Mouse (Mus musculus) spleen, adult 18-20 months (tissue): ENCODE data around the gene Dhrs7b.
"Not testable (repeated sequence)": the region's sequence is repeated elsewhere in the genome, so short reads cannot be mapped to it uniquely, and the experiment has no call there.

Experiments used
- DNase-seq, 2 experiments: peaks; one replicate each; pipeline ENCODE4 v3.0.0; 2022; ENCODE audit warnings: mixed read lengths in 2 of 2

Gene Dhrs7b

DNA sequence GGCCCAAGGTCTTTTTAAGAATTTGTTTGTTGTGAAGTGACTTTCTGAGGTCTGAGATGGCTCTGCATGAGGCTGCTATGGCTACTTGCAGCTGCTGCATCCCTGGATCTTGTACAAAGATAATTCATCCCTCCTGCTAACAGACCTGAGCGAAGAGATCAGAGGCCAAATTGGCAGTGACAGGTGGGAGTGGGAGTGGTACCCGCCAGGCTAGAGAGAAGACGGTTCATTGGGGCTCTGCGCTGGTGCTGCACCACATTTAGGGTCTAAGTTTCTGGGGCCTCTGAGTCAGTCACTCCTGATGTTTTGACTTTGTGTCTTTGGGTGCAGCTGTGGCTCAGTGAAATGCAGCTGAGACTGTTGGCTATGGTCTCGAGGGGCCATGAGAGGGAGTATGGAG is 13.0 kb downstream of the Dhrs7b start:
- DNase-seq: no peak

DNA sequence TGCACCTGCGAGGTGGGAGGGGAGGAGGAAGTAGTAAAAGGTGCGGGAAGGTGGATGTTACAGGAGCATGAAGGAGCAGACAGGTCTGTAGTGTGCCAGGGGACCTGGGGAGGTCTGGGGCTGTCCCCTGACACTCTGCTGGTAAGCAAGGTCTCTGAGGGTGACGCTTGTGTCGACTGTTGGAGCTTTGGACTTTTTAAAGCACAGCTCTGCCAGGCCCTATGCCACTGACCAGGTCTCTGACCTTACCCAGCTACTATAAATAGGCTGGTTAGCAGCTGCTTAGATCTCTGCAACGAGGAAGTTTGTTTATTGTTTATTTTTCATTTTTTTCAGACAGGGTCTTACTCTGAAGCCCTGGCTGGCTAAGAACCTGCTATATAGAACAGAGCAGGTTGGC is 15.0 kb downstream of the Dhrs7b start:
- no peak for DNase-seq

- no peak for DNase-seq
Observed at GRCm38 (mm10) chr11:60856587-60856986, 26.2 kb downstream of the Dhrs7b start.

- no peak for DNase-seq
Observed at GRCm38 (mm10) chr11:60861993-60862392, 31.6 kb downstream of the Dhrs7b start.

- no peak for DNase-seq
Observed at GRCm38 (mm10) chr11:60863196-60863595, 32.8 kb downstream of the Dhrs7b start.

GRCm38 (mm10) chr11:60864166-60864565 is 33.7 kb downstream of the Dhrs7b start:
- no peak for DNase-seq

DNA sequence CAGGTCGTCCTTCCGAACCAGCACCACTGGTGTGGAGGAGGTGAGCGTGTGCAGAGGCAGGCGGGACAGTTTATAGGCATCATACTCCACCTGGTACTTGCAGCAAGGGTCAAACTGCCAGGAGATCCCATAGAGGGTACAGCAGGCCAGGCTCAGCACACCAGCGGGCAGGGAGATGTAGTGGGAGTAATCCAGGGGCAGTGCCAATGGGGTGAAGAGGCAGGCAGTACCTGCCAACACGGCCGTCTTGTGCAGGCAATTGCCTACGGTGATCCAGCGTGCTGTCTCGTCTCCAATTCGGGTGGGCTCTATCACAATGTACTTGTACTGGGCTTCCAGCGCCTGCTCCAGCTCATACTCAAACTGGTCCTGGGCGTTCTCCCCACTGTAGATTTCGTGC is 34.5 kb downstream of the Dhrs7b start:
- DNase-seq: no peak

DNA sequence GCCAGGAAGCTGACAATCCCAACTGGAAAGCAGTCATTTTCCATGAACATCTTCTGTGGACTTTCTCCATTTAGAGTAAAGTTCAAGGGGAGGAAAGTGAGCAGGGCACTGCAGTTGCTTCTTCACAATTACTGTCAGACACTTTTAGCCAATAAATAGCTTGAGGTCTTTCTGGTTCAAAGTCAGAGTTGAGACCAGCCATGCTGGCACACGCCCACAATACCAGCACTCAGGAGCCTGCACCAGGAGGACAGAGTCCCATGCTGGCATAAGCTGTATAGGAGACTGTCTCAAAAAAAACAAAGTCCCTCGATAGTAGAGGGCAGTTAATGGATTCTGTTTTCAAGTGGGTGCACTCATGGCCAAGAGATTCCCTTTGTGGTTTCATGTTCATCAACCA is 35.6 kb downstream of the Dhrs7b start:
- DNase-seq: no peak

DNA sequence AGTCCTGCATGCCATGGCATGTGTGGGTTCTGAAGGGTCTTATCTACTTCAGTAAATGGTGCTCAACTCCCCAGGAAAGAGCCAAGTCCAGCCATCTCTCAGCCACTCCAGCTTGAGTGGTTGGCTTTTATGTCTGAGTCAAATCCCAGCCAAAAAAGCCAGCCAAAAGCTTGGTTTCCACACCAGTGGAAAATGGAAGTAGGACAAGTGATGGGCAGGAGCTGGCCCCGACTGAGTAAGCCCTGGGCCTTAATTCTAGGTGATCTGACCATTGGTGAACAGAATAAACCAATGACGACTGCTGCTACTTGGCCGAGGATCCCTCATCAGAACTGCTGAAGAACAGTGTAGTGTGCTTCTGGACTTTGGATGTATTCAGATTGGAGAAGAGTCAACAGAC is 37.0 kb downstream of the Dhrs7b start:
- DNase-seq: no peak

DNA sequence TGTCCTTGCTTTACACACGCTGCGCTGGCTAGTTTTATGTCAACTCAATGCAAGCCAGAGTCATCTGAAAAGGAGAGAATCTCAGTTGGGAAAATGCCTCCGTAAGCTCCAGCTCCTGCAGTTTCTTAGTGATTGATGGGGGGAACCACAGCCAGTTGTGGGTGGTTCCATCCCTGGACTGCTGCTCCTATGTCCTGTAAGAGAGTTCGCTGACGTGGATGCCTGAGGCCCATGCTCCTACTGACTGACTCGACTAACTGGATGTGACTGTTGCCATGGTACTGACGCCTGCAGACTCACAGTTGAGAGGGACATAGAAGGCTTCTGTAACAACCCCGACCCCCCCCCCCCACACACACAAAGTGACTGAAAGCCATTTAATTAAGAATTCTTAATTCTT is 37.5 kb downstream of the Dhrs7b start:
- no peak for DNase-seq

- not testable (repeated sequence) for DNase-seq
Observed at GRCm38 (mm10) chr11:60869471-60869870, 39.0 kb downstream of the Dhrs7b start.

GRCm38 (mm10) chr11:60871409-60871808 is 41.0 kb downstream of the Dhrs7b start:
- DNase-seq: no peak

DNA sequence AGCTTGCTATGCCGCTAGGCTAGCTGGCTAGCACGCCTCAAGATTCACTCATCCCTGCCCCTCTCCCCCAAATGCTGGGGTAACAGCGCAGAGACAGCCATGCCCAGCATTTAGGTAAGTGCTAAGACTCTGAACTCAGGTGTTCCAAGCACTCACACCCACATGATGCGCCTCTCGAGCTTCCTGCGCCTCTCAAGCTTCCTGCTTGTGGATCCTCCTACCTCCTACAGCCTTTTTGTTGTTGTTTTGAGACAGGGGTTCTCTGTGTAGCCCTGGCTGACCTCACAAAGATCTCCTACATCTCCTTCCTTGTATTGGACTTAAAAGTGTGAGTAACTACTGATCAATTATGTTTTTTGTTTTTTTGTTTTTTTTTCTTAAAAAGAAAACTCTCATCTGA is 42.7 kb downstream of the Dhrs7b start:
- no peak for DNase-seq

DNA sequence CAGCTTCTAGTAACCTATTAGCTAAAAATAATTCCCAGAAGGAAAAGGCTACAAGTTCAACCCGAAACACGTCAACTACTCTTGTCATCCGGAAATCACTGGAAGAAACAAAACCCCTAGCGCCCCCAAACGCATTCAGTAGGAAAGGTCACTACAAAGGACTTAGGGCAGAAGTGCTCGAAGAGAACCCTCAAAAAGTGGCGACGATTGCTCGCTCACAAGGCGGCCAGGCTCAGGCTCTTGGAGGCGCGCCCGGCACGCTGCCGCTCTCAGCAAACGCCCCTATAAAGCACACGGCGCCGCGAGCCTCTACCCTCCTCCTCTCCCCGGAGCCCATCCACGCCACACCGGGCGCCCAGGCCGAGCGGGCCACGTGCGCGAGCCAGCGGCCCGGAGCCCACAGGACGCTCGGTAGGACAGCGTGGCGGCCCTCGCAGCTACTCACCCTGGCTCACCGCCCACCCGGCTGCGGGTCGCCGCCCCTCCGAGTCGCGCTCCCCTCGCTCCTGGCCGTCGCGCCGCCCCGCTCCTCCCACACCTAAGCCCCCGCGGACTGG is 47.7 kb downstream of the Dhrs7b start:
- DNase-seq: no peak

DNA sequence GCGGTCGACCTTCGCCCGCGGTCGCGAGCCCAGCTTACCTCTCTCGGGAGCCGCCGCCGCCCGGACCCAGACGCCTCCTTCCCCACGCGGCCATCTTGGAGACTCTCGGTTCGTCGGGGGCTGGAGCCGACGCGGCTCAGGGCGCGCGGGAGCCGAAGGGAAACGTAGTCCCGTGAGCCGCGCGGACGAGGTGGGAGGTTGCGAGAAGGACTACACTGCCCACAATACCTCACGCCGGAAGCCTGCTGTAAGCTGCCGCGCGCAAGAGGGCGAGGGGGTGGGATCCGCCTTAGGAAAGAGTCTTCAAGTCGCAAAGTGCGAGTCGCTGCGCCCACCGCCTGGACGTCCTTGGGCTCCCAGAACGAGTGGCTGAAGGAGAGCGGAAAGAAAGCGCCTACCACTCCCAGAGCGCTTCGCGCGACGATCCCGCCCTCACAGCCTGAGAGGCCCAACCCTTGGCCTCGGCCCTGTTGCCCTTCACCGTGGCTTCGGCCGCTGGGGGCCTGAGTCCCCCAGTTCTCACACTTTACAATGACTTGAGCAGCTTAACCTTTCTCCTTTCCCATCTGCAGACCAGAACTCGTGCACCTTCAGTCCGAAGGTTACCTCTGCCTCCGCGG is 48.4 kb downstream of the Dhrs7b start, which contains the start of gene Tmem11:
Gene Tmem11, minus strand, starts transcription at position 598 of the 620 bp plus-strand sequence.
- DNase-seq: peak; percentile 89 to 90

DNA sequence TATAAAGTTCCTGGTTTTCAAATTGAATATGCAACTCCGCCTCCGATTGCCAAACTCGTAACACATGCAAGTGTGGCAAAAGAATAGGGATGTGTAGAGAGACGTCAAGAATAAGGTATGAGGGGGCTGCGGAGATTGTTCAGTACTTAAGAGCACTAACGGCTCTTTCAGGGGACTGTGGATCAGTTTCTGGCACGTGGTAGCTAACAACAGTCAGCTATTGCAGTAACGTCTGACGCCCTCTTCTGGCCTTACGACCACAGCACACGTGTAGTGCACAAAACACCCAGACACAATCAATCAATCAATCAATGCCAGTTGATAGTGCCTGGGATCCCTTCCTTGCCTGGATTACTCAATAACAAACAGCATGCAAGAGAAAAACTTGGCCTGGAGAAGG is 49.0 kb downstream of the Dhrs7b start:
- DNase-seq: peak; percentile 14 to 42

GRCm38 (mm10) chr11:60880559-60880958 is 50.1 kb downstream of the Dhrs7b start:
- DNase-seq: no peak

DNA sequence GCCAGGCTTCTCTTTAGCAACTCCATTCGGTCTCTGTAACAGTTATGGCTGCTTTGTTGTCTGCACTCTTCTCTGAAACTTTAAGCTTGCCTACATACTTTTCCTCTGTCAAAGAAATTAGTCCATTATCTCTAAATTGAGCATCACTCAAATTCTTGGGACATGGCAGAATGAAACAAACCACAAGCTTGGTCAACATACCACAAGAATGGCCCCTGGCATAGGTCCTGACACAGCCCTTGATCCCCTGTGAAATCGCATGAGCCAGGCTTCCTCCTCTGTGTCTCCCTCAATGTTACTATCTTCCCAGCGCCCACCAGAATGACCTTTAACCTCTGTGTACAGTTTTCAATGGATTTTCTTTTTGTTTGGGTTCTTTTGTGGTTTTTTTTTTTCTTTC is 52.0 kb downstream of the Dhrs7b start:
- no peak for DNase-seq

DNA sequence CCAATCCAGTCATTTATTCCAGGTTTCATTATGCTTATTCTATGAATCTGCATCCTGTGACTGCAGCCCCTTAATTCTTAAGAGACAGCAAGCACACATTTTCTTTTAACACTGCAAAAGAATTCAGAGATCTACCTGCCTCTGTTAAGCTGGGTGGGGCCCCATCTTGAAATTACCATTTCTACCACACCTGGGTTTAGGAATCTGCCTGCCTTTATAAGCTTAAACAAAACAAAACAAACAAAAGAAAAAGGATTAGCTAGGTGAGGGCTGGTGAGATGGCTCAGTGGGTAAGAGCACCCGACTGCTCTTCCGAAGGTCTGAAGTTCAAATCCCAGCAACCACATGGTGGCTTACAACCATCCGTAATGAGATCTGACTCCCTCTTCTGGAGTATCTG is 56.6 kb downstream of the Dhrs7b start:
- not testable (repeated sequence) for DNase-seq

GRCm38 (mm10) chr11:60889861-60890260 is 59.4 kb downstream of the Dhrs7b start:
- no peak for DNase-seq

- no peak for DNase-seq
Observed at GRCm38 (mm10) chr11:60890286-60890685, 59.9 kb downstream of the Dhrs7b start.

GRCm38 (mm10) chr11:60890744-60891143 is 60.3 kb downstream of the Dhrs7b start:
- no peak for DNase-seq

DNA sequence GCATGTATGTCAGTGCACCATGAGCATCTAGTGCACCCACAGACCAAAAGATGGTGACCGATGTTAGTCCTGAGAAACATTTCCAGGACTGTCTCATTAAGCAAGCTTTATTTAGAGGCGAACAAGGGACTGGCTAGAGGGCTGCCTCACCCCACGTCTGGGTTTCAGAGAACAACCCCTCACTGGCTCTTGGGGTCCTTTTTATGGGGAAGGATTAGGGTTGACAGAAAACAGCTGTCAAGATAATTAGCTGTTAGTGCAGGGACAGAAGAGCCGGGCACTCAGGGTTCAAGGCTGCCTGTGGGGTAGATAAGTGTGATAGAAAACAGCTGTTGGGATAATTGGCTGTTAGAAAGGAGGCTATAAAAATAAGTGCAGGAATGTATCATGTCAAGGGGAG is 65.5 kb downstream of the Dhrs7b start:
- no peak for DNase-seq

DNA sequence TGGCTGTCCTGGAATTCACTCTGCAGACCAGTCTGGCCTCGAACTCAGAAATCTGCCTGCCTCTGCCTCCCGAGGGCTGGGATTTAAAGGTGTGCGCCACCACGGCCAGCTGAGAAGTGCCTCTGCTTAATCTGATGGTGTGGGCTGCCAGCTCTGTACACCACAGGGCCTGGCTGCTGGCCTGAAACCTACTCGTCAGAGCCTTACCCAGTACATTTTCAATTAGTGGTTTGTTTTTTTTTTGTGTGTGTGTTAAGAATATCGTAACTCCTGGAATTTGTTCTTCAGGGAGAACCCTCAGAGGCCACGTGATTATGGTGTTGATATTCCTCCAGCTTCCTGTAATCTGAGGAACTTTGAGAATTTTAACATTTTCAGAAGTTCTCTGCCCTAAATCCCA is 71.6 kb downstream of the Dhrs7b start:
- DNase-seq: no peak

- DNase-seq: no peak
Observed at GRCm38 (mm10) chr11:60902486-60902885, 72.1 kb downstream of the Dhrs7b start.
